Mouse (Mus musculus): ENCODE results near the gene Srek1ip1.

DNA sequence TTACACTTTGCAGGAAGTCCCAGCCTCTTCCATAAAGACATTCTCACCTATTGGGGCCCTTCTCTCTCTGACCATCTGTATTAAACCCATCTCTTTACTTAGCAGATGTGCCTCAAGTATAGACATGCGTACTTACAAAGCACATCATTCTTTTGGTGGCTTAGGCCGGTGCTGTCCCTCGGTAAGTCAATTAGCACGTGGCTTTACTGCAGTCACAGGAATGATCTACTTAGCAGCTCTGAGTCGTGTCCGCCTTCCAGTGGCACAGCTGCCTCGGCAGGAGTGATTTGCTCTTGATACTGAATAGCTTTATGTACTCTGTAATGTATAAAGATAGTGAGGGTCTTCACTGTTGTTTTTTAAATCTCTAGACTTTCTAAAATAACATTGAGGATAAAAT lies 45.3 kb downstream of the Srek1ip1 start:
- TF ChIP-seq CTCF (IDR thresholded peaks at IDR 0.05; ENCODE audit: control insufficient read depth, insufficient read depth, low read length) (no peak), POLR2A (IDR thresholded peaks at IDR 0.05; ENCODE audit: borderline replicate concordance, control insufficient read depth, low read depth, low read length) (no peak)

Data from bone marrow, adult 2 months (tissue).